Mouse (Mus musculus) Muller cell, postnatal 12 days (primary cell): ENCODE results near the gene Hs3st3b1.

Experiments
- DNase-seq: peaks from one replicate; pipeline ENCODE4 v3.0.0-alpha.2; 2015; ENCODE audit errors: inconsistent ontology term

The Hs3st3b1 gene

DNA sequence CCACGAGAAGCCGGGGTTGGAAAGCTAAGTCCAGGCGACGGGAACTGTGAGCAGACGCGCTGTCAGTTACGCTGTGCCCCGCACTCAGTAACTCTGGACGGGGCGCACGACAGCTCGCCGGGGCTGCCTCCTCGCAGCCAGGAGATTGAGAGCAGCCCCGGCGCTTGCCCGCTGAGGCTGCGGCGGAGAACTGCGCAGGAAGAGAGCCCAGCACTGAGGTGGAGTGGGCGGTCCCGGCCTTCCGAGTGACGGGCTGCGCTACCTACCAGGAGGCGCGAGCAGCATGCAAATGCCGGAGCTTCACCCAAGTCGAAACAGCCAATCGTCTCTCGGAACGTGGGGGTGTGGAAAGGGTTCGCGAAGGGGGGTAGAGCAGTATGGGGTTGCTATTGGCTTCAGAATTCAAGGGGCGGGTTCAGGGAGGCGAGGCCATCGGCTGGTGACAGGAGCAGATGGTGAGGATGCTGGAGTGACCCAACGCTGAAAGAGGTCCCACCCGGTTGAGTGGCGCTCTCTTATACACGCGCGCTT, at the start of gene Hs3st3b1:
Gene Hs3st3b1 (minus strand): TSS at position 200 of the 531 bp plus-strand sequence.
- peak; percentile 98 for DNase-seq

DNA sequence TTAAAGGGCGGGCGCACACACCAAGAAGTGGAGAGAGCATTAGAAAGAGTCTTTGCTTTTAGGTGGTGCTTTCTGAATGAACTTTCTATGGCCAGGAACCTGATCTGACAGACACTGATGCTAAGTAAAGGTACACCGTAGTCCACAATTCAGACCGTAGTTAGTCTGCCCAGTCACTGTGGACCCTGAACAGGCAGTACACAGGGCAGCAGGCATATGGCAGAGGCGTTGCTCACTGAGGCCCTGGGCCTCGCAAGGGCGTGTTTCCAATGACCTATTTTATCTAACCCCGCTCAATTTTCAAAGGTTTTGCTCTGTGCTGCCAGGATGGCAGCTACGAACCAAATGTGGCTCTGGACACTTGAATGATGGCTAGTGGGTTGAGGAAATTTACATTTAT, 49.4 kb upstream of the Hs3st3b1 start:
- no peak for DNase-seq

DNA sequence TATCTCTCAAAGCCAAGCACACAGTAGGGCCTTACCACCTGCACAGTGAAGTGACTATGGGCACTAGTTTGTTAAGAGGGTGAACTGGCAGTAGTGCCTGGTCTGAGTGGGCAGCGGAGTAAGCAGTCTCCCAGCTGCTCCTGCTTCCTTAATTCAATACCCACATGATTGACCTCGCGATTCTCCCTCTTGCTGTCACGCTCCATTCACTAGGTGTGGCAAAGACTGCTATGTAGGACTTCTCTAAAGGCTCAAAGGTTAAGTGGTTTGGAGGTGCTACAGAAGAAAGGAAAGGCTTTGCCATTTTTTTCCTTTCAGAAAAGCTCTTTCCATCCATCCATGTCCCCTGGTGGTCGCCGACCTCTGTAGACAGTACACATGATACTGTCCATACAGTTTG, 48.7 kb upstream of the Hs3st3b1 start:
- no peak for DNase-seq

DNA sequence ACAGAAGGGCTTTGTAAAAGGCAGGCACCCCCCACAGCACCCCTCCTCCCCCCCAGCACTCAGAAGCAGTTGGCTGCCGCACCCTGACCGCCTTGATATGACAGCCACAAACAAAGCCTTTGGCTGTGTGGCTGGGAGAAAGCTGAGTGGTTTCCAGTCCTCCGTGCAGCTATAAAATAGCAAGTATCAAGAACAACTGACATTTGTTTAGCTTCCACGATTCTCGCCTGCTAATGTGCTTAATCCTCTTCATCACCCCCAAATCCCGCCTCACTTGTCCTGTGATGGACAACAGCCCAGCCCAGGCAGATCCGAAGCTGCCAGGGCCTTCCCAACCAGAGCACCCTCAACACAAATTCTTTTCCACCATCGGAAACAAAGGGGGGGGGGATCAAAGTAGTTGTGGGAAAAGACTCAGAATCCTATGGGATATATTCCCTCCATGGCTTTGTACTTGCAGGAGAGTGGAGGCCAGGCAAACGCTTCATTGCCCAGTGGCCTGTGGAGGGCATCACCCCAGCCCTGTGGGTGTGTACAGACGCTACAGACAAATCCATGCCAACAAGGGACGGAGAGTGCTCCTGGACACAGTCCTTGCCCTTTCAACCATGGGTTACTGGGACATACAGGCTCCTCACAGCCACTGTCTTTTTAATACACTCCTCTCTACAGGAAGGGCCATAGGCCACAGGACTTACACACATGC, 47.3 kb upstream of the Hs3st3b1 start:
- DNase-seq: peak; percentile 24

DNA sequence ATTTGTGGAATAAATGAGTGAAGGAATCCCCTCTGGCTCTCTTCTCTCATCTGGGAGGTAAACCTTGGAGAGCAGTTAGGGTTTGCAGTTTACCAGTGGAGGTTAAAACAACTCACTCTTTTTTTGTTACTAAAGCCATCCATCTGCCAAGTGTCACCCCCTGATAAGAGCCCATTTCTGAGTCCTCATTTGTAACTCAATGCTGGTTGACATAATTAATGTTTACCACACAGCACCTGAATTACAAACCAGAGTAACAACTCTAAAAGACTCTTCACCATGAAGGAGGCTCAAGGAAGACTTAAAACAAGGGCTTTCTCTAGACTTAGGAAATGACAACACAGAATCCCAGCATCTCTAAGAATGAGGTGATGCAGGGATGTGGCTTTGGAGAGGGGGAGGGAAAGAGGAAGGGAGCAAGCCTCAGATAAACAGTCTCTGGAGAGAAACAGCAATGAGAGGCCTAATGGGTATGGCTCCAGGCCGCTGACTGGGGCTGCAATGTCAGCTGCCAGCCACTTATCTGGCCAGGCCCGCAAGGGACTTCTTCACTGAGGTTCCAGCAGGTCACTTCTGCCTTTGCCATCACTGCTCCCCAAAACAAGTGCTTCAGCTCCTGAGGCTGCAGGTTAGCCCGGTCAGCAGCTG, 46.4 kb upstream of the Hs3st3b1 start:
- no peak for DNase-seq

DNA sequence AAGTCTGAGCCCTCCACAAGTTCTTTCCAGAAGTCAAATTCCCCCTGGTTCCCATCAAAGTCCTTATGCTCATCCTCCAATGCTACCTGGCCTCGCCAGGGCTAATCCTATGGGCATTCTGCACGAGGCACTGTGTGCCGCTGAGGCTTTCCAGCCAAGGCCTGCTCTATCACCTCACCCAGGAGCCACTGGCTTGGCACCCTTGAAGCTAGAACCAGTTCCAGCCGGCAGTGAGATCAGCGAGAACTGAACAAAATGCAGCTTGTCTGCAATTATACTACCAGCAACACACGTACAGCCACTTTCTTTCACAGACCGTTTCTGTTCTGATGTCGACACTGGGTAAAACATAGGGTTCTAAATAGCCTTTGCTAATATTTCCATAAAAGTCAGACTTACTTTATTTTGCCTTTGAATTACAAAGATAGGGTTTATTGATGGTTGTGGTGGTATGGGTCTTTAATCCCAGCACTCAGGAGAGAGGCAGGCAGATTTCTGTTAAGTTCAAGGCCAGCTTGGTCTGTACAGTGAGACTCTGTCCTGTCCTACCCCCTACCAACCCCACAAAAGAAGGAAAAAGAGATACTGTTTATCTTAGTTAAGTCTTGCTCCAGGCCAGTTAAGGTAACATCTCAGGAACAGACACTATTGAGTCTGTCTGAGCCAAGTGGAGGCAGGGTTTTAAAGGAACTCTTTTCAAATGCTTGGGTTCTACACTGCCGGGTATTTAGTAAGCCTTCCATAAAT, 45.7 kb upstream of the Hs3st3b1 start:
- no peak for DNase-seq

DNA sequence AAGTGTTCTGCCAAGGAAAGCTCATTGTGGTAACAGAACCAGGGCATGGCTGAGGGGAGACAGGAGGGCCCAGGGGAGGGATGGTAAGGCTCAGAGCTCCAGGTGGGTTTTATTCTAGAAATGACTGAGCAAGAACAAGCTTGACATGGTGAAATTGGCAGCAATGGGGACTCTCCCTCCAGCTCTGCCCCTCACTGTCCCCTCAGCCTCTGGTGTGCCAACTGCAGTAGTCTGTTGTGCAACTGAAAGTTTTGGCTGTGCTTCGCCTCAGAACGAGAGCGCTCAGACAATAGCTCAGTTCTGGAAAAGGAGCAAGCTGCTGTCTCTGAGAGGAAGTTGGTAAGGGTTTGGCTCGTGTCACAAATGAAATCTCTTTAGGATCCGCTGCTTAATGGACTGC, 43.3 kb upstream of the Hs3st3b1 start:
- peak; percentile 50 for DNase-seq

DNA sequence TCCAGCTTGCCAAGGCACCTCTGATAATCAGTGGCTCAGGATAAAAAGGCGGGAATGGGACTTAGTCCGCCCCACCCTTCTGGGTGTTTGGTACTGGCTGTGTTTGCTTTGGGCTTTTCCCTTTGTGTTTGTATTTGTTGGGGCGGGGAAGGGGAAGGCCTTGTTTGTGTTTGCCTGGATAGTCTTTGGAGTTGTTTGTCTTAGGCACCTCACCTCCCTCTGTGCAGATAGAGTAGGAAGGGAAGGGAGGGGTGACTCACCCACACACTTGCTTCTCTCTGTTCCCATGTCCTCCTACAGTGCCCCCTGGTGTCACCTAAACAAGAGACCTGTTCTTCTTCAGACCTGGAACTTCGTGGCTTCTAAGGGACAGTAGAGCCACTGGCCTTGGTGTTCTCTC, 35.1 kb upstream of the Hs3st3b1 start:
- no peak for DNase-seq

DNA sequence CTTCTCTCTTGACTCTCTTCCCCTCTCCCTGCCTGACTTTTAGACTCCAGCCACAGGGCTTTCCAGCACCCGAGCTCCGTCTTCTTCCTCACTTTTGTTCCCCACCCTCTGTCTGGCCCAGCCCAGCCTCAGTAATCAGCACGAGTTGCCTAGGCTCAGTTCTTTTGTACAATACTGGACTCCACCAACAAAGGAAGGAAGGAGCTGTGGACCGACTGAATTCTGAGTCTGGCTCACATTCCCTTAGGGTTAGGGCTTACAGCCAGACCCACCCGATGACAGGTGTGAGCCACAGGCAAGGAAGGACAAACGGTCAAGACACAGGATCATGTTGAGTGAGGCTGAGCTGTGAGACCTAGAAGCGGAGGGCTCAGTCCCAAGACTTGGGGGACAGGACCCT, 34.7 kb upstream of the Hs3st3b1 start:
- no peak for DNase-seq

DNA sequence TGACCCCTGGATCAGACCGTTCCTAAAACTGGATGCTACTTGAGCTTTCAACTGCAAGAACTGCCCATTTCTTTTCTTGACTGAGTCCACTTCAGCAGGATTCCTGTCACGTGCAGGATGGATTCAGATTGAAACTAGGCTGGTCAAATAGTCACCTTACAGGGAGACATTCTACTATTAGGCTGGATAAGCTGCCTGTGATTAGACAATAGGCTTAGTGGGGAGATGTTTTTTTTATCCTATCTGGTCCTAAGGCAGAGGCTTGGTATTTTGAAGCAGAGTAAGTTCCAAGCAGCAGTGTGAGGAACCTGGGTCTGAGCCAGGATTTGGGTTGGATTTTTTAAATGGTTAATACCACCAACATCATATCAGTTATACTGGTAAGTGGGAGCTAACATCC, 31.8 kb upstream of the Hs3st3b1 start:
- DNase-seq: no peak

DNA sequence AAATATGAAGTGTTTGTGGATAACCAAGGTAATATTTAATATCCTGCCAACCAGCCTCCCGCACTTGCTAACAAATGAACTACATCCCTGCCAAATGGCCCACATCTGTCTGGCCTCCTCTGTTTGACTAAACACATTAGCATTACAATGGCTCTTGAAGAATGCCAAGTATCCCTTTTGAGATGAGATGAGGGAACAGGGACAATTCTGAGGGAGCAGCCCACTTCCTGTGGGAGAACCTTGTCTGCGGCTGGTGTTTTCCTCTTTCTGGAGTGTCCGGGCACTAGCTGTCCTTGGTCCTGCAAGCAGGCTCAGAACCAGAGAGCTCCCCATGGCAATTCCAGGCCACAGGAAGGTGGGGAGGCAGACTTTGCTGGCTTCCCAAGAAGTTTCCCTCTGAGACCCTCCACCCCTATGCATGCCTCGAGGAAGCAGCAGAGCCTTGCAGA, 30.7 kb upstream of the Hs3st3b1 start:
- DNase-seq: peak; percentile 75

DNA sequence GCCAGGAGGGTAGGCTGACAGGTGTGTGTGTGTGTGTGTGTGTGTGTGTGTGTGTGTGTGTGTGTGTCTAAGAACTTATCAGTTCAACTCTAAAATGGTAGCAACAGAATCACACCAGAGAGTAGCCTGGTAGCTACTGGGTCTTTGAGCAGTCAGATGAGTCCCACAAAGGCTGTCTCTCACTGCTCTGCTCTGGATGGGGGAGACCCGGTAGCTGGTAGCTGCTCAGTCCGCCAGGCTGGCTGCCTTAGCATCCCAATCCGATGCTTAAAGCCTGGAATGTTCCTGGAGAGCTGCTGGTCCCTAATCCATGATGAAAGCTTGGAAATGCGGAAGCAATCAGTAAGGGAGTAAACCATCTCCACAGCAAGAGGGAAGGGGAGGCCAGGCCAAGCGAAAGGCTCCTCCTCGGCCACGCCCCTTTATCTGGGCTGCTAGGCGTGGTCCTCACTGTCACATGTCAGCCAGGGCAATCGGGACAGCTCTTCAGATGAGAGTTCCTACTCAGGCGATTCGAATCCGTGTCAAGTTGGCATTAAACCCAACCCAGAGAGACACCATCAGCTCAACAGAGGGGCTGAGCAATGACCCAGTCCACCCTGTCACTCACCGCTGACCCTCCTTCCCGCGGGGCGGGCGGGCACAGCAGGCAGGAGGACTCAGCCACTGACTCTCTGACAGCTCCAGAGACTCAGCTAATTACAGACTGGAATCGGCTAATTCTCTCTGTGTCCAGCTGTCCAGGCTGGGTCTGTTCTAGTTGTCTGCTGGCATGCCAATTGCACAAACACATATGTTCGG, 29.9 kb upstream of the Hs3st3b1 start:
- peak; percentile 80 for DNase-seq

DNA sequence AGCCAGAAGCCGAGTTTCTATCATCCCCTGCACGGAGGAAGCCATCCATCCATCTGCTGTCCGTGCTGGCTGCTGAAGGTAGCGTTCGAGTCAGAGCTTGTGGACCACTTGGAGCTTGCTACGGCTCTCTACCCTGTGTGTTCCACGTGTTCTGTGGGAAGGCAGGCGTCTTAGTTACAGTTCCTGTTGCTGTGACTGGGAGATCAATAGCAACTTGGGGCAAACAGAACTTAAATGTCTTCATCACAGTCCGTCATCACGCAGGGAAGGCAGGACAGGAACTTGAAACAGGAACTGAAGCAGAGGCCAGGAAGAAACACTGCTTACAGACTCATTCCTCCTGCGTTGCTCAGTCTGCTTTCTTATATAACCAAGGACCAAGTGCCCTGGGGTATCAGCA, 26.3 kb upstream of the Hs3st3b1 start:
- DNase-seq: no peak

DNA sequence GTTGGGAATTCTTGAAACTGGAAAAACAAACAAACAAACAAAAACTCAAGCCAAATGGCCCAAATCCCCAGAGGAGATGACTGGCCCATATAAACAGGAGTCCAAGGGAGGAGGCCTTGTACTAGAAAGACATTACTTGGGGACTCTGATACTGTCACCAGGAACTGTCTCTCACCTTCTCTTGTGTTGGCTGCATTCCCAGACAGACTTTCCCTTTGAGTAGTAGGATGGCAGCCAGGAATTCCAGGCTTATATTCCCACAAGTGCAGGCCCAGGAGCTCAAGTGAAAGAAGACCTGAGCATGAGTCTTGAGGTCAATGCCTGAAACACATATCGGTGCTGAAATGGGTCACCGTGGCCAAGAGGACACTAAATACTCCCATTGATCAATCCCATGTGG, 24.9 kb upstream of the Hs3st3b1 start:
- no peak for DNase-seq

DNA sequence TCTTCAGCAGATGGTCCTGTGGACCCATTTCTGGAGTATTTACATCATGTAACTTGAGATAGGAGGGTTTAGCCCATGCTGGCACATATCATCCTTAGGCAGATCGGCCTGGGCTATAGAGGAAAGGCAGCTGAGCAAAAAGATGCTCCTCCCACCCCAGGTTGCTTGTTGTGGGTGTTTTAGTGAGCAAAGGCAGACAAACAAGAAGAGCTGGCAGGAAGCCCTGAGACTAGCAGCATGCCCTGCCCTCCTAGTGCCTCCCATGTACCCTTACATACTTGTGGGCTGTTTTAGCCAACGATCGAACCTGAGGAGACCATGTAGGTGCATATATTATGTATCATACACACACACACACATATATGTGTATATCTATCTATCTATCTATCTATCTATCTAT, 21.9 kb upstream of the Hs3st3b1 start:
- DNase-seq: no peak

DNA sequence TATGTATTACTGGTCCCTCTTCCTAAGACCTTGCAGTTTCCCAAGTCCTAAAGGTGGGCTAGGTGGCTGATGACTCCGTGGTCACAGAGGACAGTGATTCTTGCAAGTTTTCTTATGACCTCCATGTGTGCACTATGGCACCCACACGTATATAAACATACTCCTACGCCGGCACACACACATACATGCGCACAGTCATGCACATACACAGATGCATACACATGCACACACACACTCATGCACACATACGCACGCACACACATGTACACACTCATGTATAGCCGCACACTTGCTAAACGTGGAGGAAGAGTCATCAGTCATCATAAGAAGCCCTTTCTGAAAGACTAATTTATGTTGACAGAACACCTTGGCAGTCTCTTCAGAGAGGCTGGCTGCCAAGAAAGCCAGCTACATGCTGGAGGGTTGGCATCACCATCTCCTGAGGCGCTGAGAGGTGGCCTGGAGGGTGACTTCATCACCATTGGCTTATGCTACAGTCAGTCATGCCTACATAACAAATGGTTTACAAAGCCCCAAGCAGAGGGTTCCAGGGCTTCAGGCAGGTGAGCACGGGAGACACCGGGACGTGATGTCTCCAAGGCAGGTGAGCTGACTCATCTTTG, 21.3 kb upstream of the Hs3st3b1 start:
- no peak for DNase-seq

DNA sequence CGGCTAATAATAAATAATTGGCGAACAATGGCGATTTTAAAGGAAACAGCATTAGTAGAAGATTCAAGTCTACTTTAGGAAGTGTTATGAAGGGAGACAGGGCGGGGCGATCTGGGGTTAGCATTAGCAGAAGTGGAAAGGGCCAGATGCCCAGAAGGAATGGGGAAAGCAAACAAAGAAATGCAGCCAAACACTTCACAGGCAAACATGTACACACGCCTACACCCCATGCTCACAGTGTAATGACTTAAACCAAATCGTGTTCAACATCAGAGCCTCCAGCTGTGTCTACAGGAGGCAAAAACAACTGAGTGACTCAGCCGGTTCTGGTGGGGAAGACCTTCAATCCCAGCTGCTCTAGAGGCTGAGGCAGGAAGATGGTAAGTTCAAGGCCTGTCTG, 20.1 kb upstream of the Hs3st3b1 start:
- DNase-seq: no peak

DNA sequence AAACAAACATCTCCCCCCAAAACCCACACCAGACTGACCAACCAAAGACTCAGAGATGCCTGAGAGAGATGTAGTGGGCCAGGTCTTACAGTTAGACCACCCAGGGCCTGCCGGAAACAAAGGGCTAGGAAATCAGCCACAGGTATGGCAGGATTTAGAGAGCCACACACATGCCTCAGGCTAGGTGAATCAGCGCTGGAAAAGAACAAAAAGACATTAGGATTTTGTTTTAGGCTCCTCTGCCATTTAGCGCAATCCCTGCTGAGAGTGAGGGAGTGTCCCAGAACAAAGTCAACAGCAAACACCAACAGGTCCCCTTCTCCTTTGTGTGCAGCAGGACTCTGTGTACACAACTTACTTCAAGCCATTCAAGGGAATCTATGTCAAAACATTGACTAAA, 14.6 kb upstream of the Hs3st3b1 start:
- no peak for DNase-seq

DNA sequence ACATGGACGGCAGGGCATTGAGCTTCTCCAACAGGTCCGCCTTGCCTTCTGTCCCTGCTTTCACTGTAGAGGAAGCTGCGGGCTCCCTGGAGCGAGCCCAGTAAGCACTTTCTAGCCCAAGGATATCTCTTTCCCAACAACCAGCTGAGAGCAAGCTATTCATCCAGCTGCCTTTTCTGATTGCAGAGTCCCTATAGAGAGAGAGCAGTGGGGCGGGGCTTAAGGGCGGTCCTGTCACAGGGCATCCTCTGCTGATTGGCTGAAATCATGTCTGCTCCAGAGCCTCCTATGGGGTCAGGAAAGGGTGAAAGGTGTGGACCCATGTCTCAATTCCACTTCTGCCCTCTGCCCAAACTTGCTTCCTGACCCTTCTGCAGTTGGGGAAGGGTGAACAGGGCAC, 4.8 kb upstream of the Hs3st3b1 start:
- DNase-seq: no peak

DNA sequence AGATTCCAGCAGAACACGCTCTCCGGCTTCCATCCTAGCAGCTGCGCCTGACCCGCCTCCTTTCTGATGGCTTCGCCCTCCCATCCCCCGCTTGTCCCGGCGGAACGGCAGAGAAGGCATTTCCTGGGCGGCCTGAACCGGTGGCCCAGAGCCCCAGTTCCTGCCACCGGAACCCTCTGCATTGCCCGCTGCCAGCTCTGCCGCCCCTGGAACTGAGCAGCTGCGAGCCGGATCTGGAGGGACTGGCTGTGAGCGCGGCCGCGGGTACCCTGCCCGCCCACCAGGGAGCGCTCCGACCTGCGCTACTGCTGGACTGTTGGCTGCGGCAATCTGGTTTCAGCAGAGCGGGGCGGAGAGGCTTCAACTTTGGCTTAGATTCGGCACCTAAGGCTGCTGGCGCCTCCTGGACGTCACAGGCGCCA, 3.1 kb upstream of the Hs3st3b1 start:
- peak; percentile 81 for DNase-seq

DNA sequence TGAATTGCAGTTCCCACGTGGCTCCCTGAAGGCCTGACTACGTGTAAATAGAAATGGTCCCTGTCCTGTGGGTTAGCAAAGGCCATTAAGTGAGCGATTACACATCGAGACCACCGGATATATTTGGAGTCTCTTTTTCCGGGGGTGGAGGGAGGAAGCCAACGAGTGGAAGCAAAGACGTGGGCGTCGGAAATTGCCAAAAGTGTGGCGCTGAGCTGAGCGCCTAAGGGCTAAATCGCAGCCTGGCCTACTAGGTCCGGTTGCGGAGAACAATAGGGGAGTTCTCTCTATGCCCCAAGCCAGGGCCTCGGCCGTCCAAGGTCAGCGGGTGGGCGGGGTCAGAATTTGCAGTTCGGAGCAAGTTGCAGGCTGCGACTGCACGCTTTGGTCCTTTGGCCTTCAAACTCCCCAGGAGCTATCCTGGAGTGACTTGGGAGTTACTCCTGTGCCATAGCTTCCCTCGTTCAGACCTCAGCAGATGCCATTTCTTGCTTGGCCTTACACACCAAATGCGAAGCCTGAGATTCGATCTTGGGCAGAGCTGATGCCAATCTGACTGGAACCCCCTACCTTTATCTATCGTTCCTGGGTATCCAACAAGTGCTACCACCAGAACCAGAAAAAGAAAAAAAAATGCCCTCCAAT, 2.3 kb upstream of the Hs3st3b1 start:
- no peak for DNase-seq
